Mouse (Mus musculus) liver, postnatal 0 days (tissue): ENCODE results near the gene Ep400.

Experiments
- CTCF ChIP-seq: sonication (generic); IDR thresholded peaks from 2 replicates; pipeline ENCODE4 v1.5.1; 2016; ENCODE audit warnings: antibody characterized with exemption, low read depth
- EP300 ChIP-seq: IDR thresholded peaks from 2 replicates; pipeline ENCODE4 v1.6.1; 2016; ENCODE audit warnings: antibody characterized with exemption, low read depth, mild to moderate bottlenecking

- TF ChIP-seq CTCF = no peak
- TF ChIP-seq EP300 = no peak
These were observed 34.9 kb downstream of the Ep400 start for GRCm38 (mm10) chr5:110735606-110736005.
